Mouse (Mus musculus) embryonic facial prominence, embryonic 15.5 days (tissue): ENCODE measurements around the gene Vstm2b. TPM values are rescaled to one million over a fixed set of nuclear protein-coding genes. Genes with fewer than 3 reads are reported as not detected.
A peak's percentile ranks its signal among the peaks of the same experiment; 100 is the strongest.

ENCODE experiments used
- ATAC-seq: fragments of 200-750 bp; cut with Nextera tagmentation; 2 replicates; pipeline ENCODE4 v1.8.0; 2017; ENCODE audit warnings: low read depth, moderate TSS enrichment; ENCODE audit not compliant: insufficient number of reproducible peaks, low FRiP score, low TSS enrichment
- H3K27ac ChIP-seq: fragments of 300-500 bp; sonication (generic); replicated peaks from 2 replicates; pipeline ENCODE4 v1.5.1; 2015; ENCODE audit warnings: mild to moderate bottlenecking, inconsistent platforms
- H3K27me3 ChIP-seq: fragments of 300-500 bp; sonication (generic); 2 replicates; pipeline ENCODE4 v1.6.1; 2015; ENCODE audit warnings: inconsistent platforms
- H3K36me3 ChIP-seq: fragments of 300-500 bp; sonication (generic); 2 replicates; pipeline ENCODE4 v1.6.1; 2015; ENCODE audit warnings: mild to moderate bottlenecking, inconsistent platforms
- H3K4me1 ChIP-seq: fragments of 300-500 bp; sonication (generic); 2 replicates; pipeline ENCODE4 v1.6.1; 2015; ENCODE audit warnings: inconsistent platforms
- H3K4me2 ChIP-seq: fragments of 300-500 bp; sonication (generic); replicated peaks from 2 replicates; pipeline ENCODE4 v1.6.1; 2015; ENCODE audit warnings: mild to moderate bottlenecking, inconsistent platforms
- H3K4me3 ChIP-seq: fragments of 300-500 bp; sonication (generic); replicated peaks from 2 replicates; pipeline ENCODE4 v1.5.1; 2015; ENCODE audit warnings: mild to moderate bottlenecking, inconsistent platforms
- H3K9ac ChIP-seq: fragments of 300-500 bp; sonication (generic); 2 replicates; pipeline ENCODE4 v1.6.1; 2015; ENCODE audit warnings: inconsistent platforms
- H3K9me3 ChIP-seq: fragments of 300-500 bp; sonication (generic); replicated peaks from 2 replicates; pipeline ENCODE4 v1.6.1; 2016; ENCODE audit warnings: inconsistent platforms
- WGBS: fragments of 180-500 bp; shearing (Covaris S2); methylation state at CpG from one replicate; pipeline ENCODE4 v1.1.7; 2015; 5-methylcytosine and 5-hydroxymethylcytosine counted together
- polyA plus RNA-seq: library from polyadenylated mRNA; unstranded; fragments of >200 nt; fragmentation: Nextera tagmentation; extraction: Ambion mirVana; gene quantifications from 2 replicates; pipeline ENCODE4 v1.2.1, GENCODE M21; 2015

The Vstm2b gene
- polyA plus RNA-seq, 1 experiment from 2014 or later: 13.4 TPM

- peaks cover 9% of the 10 kb centered on the region for H3K4me1 ChIP-seq
- no peak overlapping the region for H3K4me3 ChIP-seq
- no peaks in the 10 kb centered on the region for H3K9me3 ChIP-seq
- H3K36me3 ChIP-seq: no peaks in the 10 kb centered on the region
- no peak overlapping the region for H3K27ac ChIP-seq
- H3K27me3 ChIP-seq: peaks cover 21% of the 10 kb centered on the region
- WGBS: 81% methylated on average over 1 of the region's 1 CpGs
- ATAC-seq: no peak
- H3K9ac ChIP-seq: no peak overlapping the region
- H3K4me2 ChIP-seq: no peak overlapping the region
These were observed 8.4 kb downstream of the Vstm2b start for GRCm38 (mm10) chr7:40906484-40906883.

- Histone ChIP-seq H3K4me3 (no peak overlapping the region), H3K36me3 (no peaks in the 10 kb centered on the region), H3K27ac (no peak overlapping the region), H3K27me3 (no peaks in the 10 kb centered on the region), H3K4me1 (no peaks in the 10 kb centered on the region), H3K4me2 (no peak overlapping the region), H3K9ac (no peak overlapping the region), H3K9me3 (no peaks in the 10 kb centered on the region)
- WGBS: 78% methylated on average over 3 of the region's 3 CpGs
- ATAC-seq: no peak
These were observed 18.6 kb downstream of the Vstm2b start for GRCm38 (mm10) chr7:40916761-40917160.

- Histone ChIP-seq H3K9me3 (no peaks in the 10 kb centered on the region), H3K4me1 (no peaks in the 10 kb centered on the region), H3K9ac (no peak overlapping the region), H3K4me2 (no peak overlapping the region), H3K27ac (no peak overlapping the region), H3K27me3 (no peaks in the 10 kb centered on the region), H3K36me3 (no peaks in the 10 kb centered on the region), H3K4me3 (no peak overlapping the region)
- ATAC-seq: no peak
- 82% methylated on average over 2 of the region's 2 CpGs for WGBS
These were observed 22.0 kb downstream of the Vstm2b start for GRCm38 (mm10) chr7:40920118-40920517.

GRCm38 (mm10) chr7:40921281-40921680 is 23.2 kb downstream of the Vstm2b start:
- ATAC-seq: no peak
- Histone ChIP-seq H3K4me3 (no peak overlapping the region), H3K27me3 (no peaks in the 10 kb centered on the region), H3K9me3 (no peaks in the 10 kb centered on the region), H3K27ac (no peak overlapping the region), H3K36me3 (no peaks in the 10 kb centered on the region), H3K9ac (no peak overlapping the region), H3K4me1 (no peaks in the 10 kb centered on the region), H3K4me2 (no peak overlapping the region)
- WGBS: 83% methylated on average over 6 of the region's 6 CpGs

GRCm38 (mm10) chr7:40922871-40923270 is 24.7 kb downstream of the Vstm2b start:
- no peak for ATAC-seq
- no peaks in the 10 kb centered on the region for H3K4me1 ChIP-seq
- WGBS: 82% methylated on average over 4 of the region's 4 CpGs

GRCm38 (mm10) chr7:40928391-40928790 is 30.3 kb downstream of the Vstm2b start:
- 0 out of 2 replicates have a peak, but pooled peaks have one; percentile 11 for ATAC-seq

More at GRCm38 (mm10) chr7:40922871-40923270, 24.7 kb downstream of the Vstm2b start:
- H3K9me3 ChIP-seq: no peaks in the 10 kb centered on the region
- no peak overlapping the region for H3K4me2 ChIP-seq
- H3K36me3 ChIP-seq: no peaks in the 10 kb centered on the region
- no peak overlapping the region for H3K27ac ChIP-seq
- H3K4me3 ChIP-seq: no peak overlapping the region
- no peak overlapping the region for H3K9ac ChIP-seq
- no peaks in the 10 kb centered on the region for H3K27me3 ChIP-seq

GRCm38 (mm10) chr7:40936617-40937212 is 38.6 kb downstream of the Vstm2b start:
- Histone ChIP-seq H3K27ac (no peak overlapping the region), H3K9ac (no peak overlapping the region), H3K27me3 (no peaks in the 10 kb centered on the region), H3K4me1 (no peaks in the 10 kb centered on the region), H3K4me2 (no peak overlapping the region), H3K4me3 (no peak overlapping the region), H3K36me3 (no peaks in the 10 kb centered on the region), H3K9me3 (no peaks in the 10 kb centered on the region)
- no peak for ATAC-seq
- 57% methylated on average over 4 of the region's 4 CpGs for whole genome bisulfite sequencing

More at GRCm38 (mm10) chr7:40928391-40928790, 30.3 kb downstream of the Vstm2b start:
- WGBS: 65% methylated on average over 2 of the region's 2 CpGs
- H3K27me3 ChIP-seq: no peaks in the 10 kb centered on the region
- H3K4me1 ChIP-seq: no peaks in the 10 kb centered on the region
- no peak overlapping the region for H3K9ac ChIP-seq
- no peak overlapping the region for H3K4me2 ChIP-seq
- H3K27ac ChIP-seq: no peak overlapping the region
- H3K4me3 ChIP-seq: no peak overlapping the region
- no peaks in the 10 kb centered on the region for H3K9me3 ChIP-seq
- H3K36me3 ChIP-seq: no peaks in the 10 kb centered on the region

GRCm38 (mm10) chr7:40939371-40939770 is 41.2 kb downstream of the Vstm2b start:
- 79% methylated on average over 1 of the region's 1 CpGs for WGBS
- Histone ChIP-seq H3K9ac (no peak overlapping the region), H3K4me3 (no peak overlapping the region), H3K9me3 (no peaks in the 10 kb centered on the region), H3K27ac (no peak overlapping the region), H3K36me3 (no peaks in the 10 kb centered on the region), H3K4me2 (no peak overlapping the region), H3K27me3 (no peaks in the 10 kb centered on the region), H3K4me1 (no peaks in the 10 kb centered on the region)
- no peak for ATAC-seq

GRCm38 (mm10) chr7:40942233-40942935 is 44.3 kb downstream of the Vstm2b start:
- no peaks in the 10 kb centered on the region for H3K27me3 ChIP-seq
- H3K4me3 ChIP-seq: no peak overlapping the region
- H3K4me2 ChIP-seq: no peak overlapping the region
- H3K36me3 ChIP-seq: no peaks in the 10 kb centered on the region
- H3K27ac ChIP-seq: no peak overlapping the region
- no peaks in the 10 kb centered on the region for H3K4me1 ChIP-seq
- no peaks in the 10 kb centered on the region for H3K9me3 ChIP-seq
- no peak overlapping the region for H3K9ac ChIP-seq
- no peak for ATAC-seq
- 56% methylated on average over 3 of the region's 3 CpGs for WGBS

Other genes starting within 250 kb of the Vstm2b start
- not detected in 2 replicates for gene 4930433I11Rik, start 89.2 kb downstream of the Vstm2b start, polyA plus RNA-seq
- gene Gm4884, start 134.4 kb downstream of the Vstm2b start, polyA plus RNA-seq: not detected in 2 replicates